Mouse (Mus musculus) stomach, postnatal 0 days (tissue): ENCODE data around the gene Rasal3. TPM values are rescaled to one million over a fixed set of nuclear protein-coding genes. Genes with fewer than 3 reads are reported as not detected.
A peak's percentile ranks its signal among the peaks of the same experiment; 100 is the strongest.

Source experiments
- ATAC-seq: fragments of 200-750 bp; cut with Nextera tagmentation; 2 replicates; pipeline ENCODE4 v1.8.0; 2017; ENCODE audit not compliant: low FRiP score, low TSS enrichment
- DNase-seq: peaks from one replicate; pipeline ENCODE4 v3.0.0-alpha.2; 2016; ENCODE audit warnings: low spot score
- H3K27ac ChIP-seq: fragments of 300-500 bp; sonication (generic); replicated peaks from 2 replicates; pipeline ENCODE4 v1.5.1; 2014; ENCODE audit warnings: mild to moderate bottlenecking, control low read depth
- H3K27me3 ChIP-seq: fragments of 300-500 bp; sonication (generic); 2 replicates; pipeline ENCODE4 v1.6.1; 2014; ENCODE audit warnings: low read length; ENCODE audit not compliant: control insufficient read depth, insufficient read depth
- H3K36me3 ChIP-seq: fragments of 300-500 bp; sonication (generic); 2 replicates; pipeline ENCODE4 v1.6.1; 2014; ENCODE audit warnings: low read length, mixed read lengths; ENCODE audit not compliant: control insufficient read depth, insufficient read depth
- H3K4me1 ChIP-seq: fragments of 300-500 bp; sonication (generic); replicated peaks from 2 replicates; pipeline ENCODE4 v1.6.1; 2014; ENCODE audit warnings: antibody characterized with exemption; ENCODE audit not compliant: control insufficient read depth, insufficient read depth
- H3K4me2 ChIP-seq: fragments of 300-500 bp; sonication (generic); replicated peaks from 2 replicates; pipeline ENCODE4 v1.6.1; 2014; ENCODE audit warnings: low read depth, mild to moderate bottlenecking, control low read depth, moderate library complexity
- H3K4me3 ChIP-seq: fragments of 300-500 bp; sonication (generic); 2 replicates; pipeline ENCODE4 v1.5.1; 2014; ENCODE audit warnings: low read depth, low read length, control low read depth
- H3K9ac ChIP-seq: fragments of 300-500 bp; sonication (generic); 2 replicates; pipeline ENCODE4 v1.6.1; 2014; ENCODE audit warnings: mild to moderate bottlenecking, low read length, control low read depth, mixed read lengths
- H3K9me3 ChIP-seq: fragments of 300-500 bp; sonication (generic); 2 replicates; pipeline ENCODE4 v1.6.1; 2016; ENCODE audit warnings: low read length; ENCODE audit not compliant: control insufficient read depth
- CTCF ChIP-seq: IDR thresholded peaks from 2 replicates; pipeline ENCODE4 v1.5.1; 2016; ENCODE audit warnings: antibody characterized with exemption, low read depth, mild to moderate bottlenecking, moderate library complexity
- EP300 ChIP-seq: optimal IDR thresholded peaks from 2 replicates; pipeline ENCODE3; 2016; ENCODE audit warnings: antibody characterized with exemption
- WGBS: fragments of 180-500 bp; shearing (Covaris S2); extraction: QIAGEN DNeasy Blood & Tissue Kit; methylation state at CpG from one replicate; pipeline ENCODE4 v1.1.7; 2014; 5-methylcytosine and 5-hydroxymethylcytosine counted together
- polyA plus RNA-seq: library from polyadenylated mRNA; unstranded; fragments of >200 nt; fragmentation: Nextera tagmentation; extraction: Ambion mirVana; gene quantifications from 2 replicates; pipeline ENCODE4 v1.2.1, GENCODE M21; 2015

Rasal3 gene
- polyA plus RNA-seq, 1 experiment from 2014 or later: 0.63 TPM

DNA sequence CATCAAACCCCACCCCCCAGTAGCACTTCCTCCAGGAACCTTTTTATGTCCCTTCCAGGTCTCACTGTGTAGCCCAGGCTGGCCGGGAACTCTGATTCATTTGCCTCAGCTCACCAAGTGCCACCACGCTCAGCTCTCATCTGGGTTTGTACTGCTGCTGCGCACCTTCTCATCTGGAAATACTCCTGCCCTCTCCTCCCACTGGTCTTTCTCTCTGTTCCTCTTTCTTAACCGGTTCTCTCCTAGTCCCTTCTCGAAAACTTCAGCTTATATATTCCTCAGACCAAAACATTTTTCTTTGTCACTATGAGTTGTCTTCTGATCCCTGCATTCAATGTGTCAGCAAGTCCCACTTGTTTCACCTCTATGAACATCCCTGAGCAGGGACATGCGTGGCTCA is 39.9 kb upstream of the Rasal3 start:
- H3K4me3 ChIP-seq: no peak overlapping the region
- ATAC-seq: no peak

GRCm38 (mm10) chr17:32437106-32437505 is 33.7 kb upstream of the Rasal3 start:
- no peak for DNase-seq
- TF ChIP-seq CTCF: no peak
- TF ChIP-seq EP300: no peak
- H3K36me3 ChIP-seq: no peaks in the 10 kb centered on the region
- H3K9ac ChIP-seq: no peak overlapping the region
- H3K4me2 ChIP-seq: no peak overlapping the region
- no peak overlapping the region for H3K27ac ChIP-seq
- no peaks in the 10 kb centered on the region for H3K9me3 ChIP-seq
- H3K4me1 ChIP-seq: no peaks in the 10 kb centered on the region
- H3K4me3 ChIP-seq: no peak overlapping the region
- no peak for ATAC-seq
- 88% methylated on average over 4 of the region's 4 CpGs for WGBS
- H3K27me3 ChIP-seq: no peaks in the 10 kb centered on the region

More for the DNA sequence above, 39.9 kb upstream of the Rasal3 start:
- DNase-seq: no peak
- Histone ChIP-seq H3K4me1 (no peaks in the 10 kb centered on the region), H3K9me3 (no peaks in the 10 kb centered on the region), H3K36me3 (no peaks in the 10 kb centered on the region), H3K27me3 (no peaks in the 10 kb centered on the region), H3K9ac (no peak overlapping the region), H3K4me2 (no peak overlapping the region), H3K27ac (no peak overlapping the region)
- TF ChIP-seq EP300 (no peak), CTCF (no peak)
- 71% methylated on average over 6 of the region's 6 CpGs for WGBS

GRCm38 (mm10) chr17:32435151-32435550 is 31.8 kb upstream of the Rasal3 start:
- Histone ChIP-seq H3K4me3 (no peak overlapping the region), H3K27me3 (no peaks in the 10 kb centered on the region), H3K36me3 (no peaks in the 10 kb centered on the region), H3K4me1 (no peaks in the 10 kb centered on the region), H3K27ac (no peak overlapping the region), H3K4me2 (no peak overlapping the region), H3K9ac (no peak overlapping the region), H3K9me3 (no peaks in the 10 kb centered on the region)
- TF ChIP-seq EP300: no peak
- no peak for TF ChIP-seq CTCF
- 70% methylated on average over 5 of the region's 5 CpGs for WGBS
- ATAC-seq (no peak), DNase-seq (no peak)

DNA sequence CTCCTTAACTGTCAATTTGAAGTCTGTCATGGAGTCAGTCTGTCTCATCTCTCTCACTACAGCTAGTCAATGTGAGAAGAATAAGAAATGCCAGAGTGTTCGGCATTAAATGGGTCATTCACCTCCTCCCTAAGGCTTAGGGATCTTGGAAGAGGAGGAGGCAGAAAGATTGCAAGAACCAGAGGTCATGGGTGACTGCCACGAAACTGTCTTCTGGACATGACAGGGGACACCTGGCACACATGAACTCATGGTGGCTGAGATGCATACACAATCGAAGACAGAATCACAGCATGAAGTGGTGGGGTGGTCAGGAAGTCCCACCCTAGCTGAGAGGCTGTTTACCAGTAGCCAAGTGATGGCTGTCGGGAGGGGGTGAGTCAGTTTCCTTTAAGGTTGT is 30.9 kb upstream of the Rasal3 start:
- TF ChIP-seq EP300: no peak
- Histone ChIP-seq H3K27ac (no peak overlapping the region), H3K9ac (no peak overlapping the region), H3K4me3 (no peak overlapping the region), H3K9me3 (no peaks in the 10 kb centered on the region), H3K4me1 (no peaks in the 10 kb centered on the region), H3K36me3 (no peaks in the 10 kb centered on the region), H3K27me3 (no peaks in the 10 kb centered on the region), H3K4me2 (no peak overlapping the region)
- no peak for ATAC-seq
- WGBS: 57% methylated on average over 4 of the region's 4 CpGs
- no peak for DNase-seq

- ATAC-seq (no peak), DNase-seq (no peak)
- Histone ChIP-seq H3K4me3 (no peak overlapping the region), H3K4me2 (no peak overlapping the region), H3K27me3 (no peaks in the 10 kb centered on the region), H3K4me1 (no peaks in the 10 kb centered on the region), H3K27ac (no peak overlapping the region), H3K9me3 (no peaks in the 10 kb centered on the region), H3K9ac (no peak overlapping the region), H3K36me3 (no peaks in the 10 kb centered on the region)
- TF ChIP-seq CTCF (peak; percentile 75), EP300 (no peak)
- WGBS: 53% methylated on average over 3 of the region's 3 CpGs
These were observed 28.6 kb upstream of the Rasal3 start for GRCm38 (mm10) chr17:32431972-32432371.

DNA sequence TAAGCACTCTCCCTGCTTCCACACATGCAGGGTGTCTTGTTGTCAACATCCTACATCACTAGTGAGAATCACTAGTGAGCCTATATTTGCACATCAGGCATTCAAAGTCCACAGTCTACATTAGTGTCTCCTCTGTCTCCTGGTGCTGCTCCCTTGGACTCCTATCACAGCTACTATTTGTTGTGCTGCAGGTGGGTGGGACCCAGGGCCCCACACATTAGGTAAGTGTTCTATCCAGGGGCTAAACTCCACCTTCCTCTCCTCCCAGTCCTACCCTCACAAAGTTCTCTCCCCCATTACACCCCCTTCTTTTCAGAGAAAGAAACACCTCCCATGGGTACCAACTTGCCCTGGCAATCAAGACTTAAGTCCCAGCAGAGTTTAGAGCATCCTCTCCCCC is 23.2 kb upstream of the Rasal3 start:
- Histone ChIP-seq H3K9ac (no peak overlapping the region), H3K9me3 (no peaks in the 10 kb centered on the region), H3K4me3 (no peak overlapping the region), H3K36me3 (no peaks in the 10 kb centered on the region), H3K4me1 (no peaks in the 10 kb centered on the region), H3K27me3 (no peaks in the 10 kb centered on the region), H3K27ac (no peak overlapping the region), H3K4me2 (no peak overlapping the region)
- DNase-seq (no peak), ATAC-seq (no peak)
- TF ChIP-seq CTCF (no peak), EP300 (no peak)
